Mouse (Mus musculus) intestine, embryonic 15.5 days (tissue): ENCODE data around the gene Tpbpa. TPM values are rescaled to one million over a fixed set of nuclear protein-coding genes. Genes with fewer than 3 reads are reported as not detected.

Source experiments
- polyA plus RNA-seq: library from polyadenylated mRNA; unstranded; fragments of >200 nt; fragmentation: Nextera tagmentation; extraction: Ambion mirVana; gene quantifications from 2 replicates; pipeline ENCODE4 v1.2.1, GENCODE M21; 2015

The Tpbpa gene
- polyA plus RNA-seq, 1 experiment from 2014 or later = not detected

Other genes starting within 250 kb of the Tpbpa start
- not detected in 2 replicates for gene BC051665, start 155.6 kb downstream of the Tpbpa start, polyA plus RNA-seq
- gene Ctsll3, start 139.1 kb downstream of the Tpbpa start, polyA plus RNA-seq = not detected in 2 replicates
- not detected in 2 replicates for gene 4930486L24Rik, start 77.5 kb downstream of the Tpbpa start, polyA plus RNA-seq
- 0.11 TPM in 1 of 2 replicates, not detected in the other for gene Gm49392, start 45.1 kb downstream of the Tpbpa start, polyA plus RNA-seq
- gene Ctla2b, start 44.5 kb downstream of the Tpbpa start, polyA plus RNA-seq = 2.2 and 3.7 TPM in 2 replicates
- not detected in 2 replicates for gene Tpbpb, start 37.1 kb downstream of the Tpbpa start, polyA plus RNA-seq
- gene Gm49393, start 6.4 kb downstream of the Tpbpa start, polyA plus RNA-seq = not detected in 2 replicates
- 1.0 and 1.8 TPM in 2 replicates for gene Gm49391, start 5.4 kb downstream of the Tpbpa start, polyA plus RNA-seq
- gene Ctla2a, start 5.4 kb downstream of the Tpbpa start, polyA plus RNA-seq = 26.9 and 28.6 TPM in 2 replicates
- not detected in 2 replicates for gene Ctsj, start 64.0 kb upstream of the Tpbpa start, polyA plus RNA-seq
- gene Ctsq, start 98.6 kb upstream of the Tpbpa start, polyA plus RNA-seq = not detected in 2 replicates
- not detected in 2 replicates for gene Ctsr, start 222.3 kb upstream of the Tpbpa start, polyA plus RNA-seq